In the genomic region with DNA sequence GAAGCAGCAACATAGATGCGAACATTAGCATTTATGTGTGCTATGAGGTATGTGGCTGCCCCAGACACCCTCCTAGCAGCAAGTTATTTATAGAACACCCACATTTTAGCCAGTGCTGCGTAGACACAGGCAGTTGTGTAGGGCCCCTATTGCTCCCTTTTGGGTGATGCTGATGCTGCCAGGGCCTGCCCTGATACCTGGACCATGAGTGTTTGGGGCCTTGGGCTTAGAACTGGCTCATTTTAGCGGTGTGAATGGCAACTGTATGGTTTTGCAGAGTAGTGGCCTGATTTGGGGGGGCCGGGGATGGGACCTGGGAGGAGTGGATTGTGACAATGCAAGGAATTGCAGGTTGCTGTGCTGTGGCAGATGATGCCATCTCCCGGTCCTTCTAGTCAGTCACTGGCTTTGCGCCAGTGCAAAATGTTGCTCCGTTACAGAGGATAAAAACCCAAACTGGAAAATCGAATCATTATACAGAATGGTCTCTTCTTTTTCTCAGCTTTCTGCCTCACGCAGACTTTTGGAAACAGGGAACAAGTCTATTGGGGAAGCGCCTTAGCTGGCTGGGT, we compare ENCODE assay signal across 13 mouse cellular contexts. TPM values are rescaled to one million over a fixed set of nuclear protein-coding genes. Genes with fewer than 3 reads are reported as not detected.
DNase-seq lines count a peak whose midpoint lies in the region; ATAC-seq lines count a peak whose summit lies in the region.
"Had no signal": no experiment of that assay in that cellular context is flagged by ENCODE, and none has a peak within 500 bp of the region (broad histone marks: within the 10 kb centered on the region; RNA-seq: fewer than 3 reads in every experiment).

No protein-coding gene starts in this region.

- ATAC-seq in heart, embryonic 11.5 days (replicated peaks; ENCODE audit: insufficient number of reproducible peaks, low FRiP score, low TSS enrichment) = no peak
- ATAC-seq in midbrain, embryonic 13.5 days = no peak
- no peak for ATAC-seq in midbrain, embryonic 11.5 days (ENCODE audit: low FRiP score)
- ATAC-seq in hindbrain, embryonic 16.5 days = no peak; the same call in 1 of the 2 replicates
- ATAC-seq: CD4-positive, CD25-positive, alpha-beta regulatory T cell, adult 4 months had no signal

- H3K9me3 ChIP-seq in heart, embryonic 11.5 days (replicated peaks; ENCODE audit: control insufficient read depth, low read length) = no peaks in the 10 kb centered on the region
- H3K9me3 ChIP-seq in midbrain, embryonic 13.5 days = no peaks in the 10 kb centered on the region
- no peaks in the 10 kb centered on the region for H3K9me3 ChIP-seq in midbrain, embryonic 11.5 days (ENCODE audit: control insufficient read depth, low read length)
- H3K9me3 ChIP-seq in hindbrain, embryonic 16.5 days (ENCODE audit: control insufficient read depth, low read length) = no peaks in the 10 kb centered on the region
- H3K9me3 ChIP-seq: limb, embryonic 10.5 days had no signal

- 66% methylated on average over 10 of the region's 10 CpGs for WGBS in heart, embryonic 11.5 days (ENCODE audit: insufficient replicate concordance)
- WGBS in midbrain, embryonic 13.5 days = 77% methylated on average over 10 of the region's 10 CpGs
- WGBS in midbrain, embryonic 11.5 days = 81% methylated on average over 10 of the region's 10 CpGs
- 56% methylated on average over 10 of the region's 10 CpGs for WGBS in hindbrain, embryonic 16.5 days

- no peak overlapping the region for H3K9ac ChIP-seq in heart, embryonic 11.5 days (ENCODE audit: low read depth, low read length)
- H3K9ac ChIP-seq in midbrain, embryonic 13.5 days (replicated peaks) = no peak overlapping the region
- H3K9ac ChIP-seq in midbrain, embryonic 11.5 days (ENCODE audit: low read length) = no peak overlapping the region
- H3K9ac ChIP-seq in hindbrain, embryonic 16.5 days (ENCODE audit: low read depth, low read length) = 0 out of 2 replicates have a peak overlapping the region, but pooled peaks have one; percentile 0
- H3K9ac ChIP-seq: lung, embryonic 14.5 days had no signal

- H3K36me3 ChIP-seq in heart, embryonic 11.5 days (ENCODE audit: control insufficient read depth, insufficient read depth, low read length) = no peaks in the 10 kb centered on the region
- H3K36me3 ChIP-seq in midbrain, embryonic 13.5 days = no peaks in the 10 kb centered on the region
- H3K36me3 ChIP-seq in midbrain, embryonic 11.5 days (ENCODE audit: control insufficient read depth, insufficient read depth, low read length) = no peaks in the 10 kb centered on the region
- no peaks in the 10 kb centered on the region for H3K36me3 ChIP-seq in hindbrain, embryonic 16.5 days (ENCODE audit: control insufficient read depth, insufficient read depth, low read length)
- H3K36me3 ChIP-seq: limb, embryonic 10.5 days had no signal

- H3K4me3 ChIP-seq in heart, embryonic 11.5 days (ENCODE audit: low read depth, low read length) = no peak overlapping the region
- no peak overlapping the region for H3K4me3 ChIP-seq in midbrain, embryonic 13.5 days (replicated peaks)
- H3K4me3 ChIP-seq in midbrain, embryonic 11.5 days (ENCODE audit: low read depth, low read length) = no peak overlapping the region
- no peak overlapping the region for H3K4me3 ChIP-seq in hindbrain, embryonic 16.5 days (ENCODE audit: low read length)
- H3K4me3 ChIP-seq: limb, embryonic 10.5 days had no signal

- no peak overlapping the region for H3K27ac ChIP-seq in heart, embryonic 11.5 days (ENCODE audit: low read depth, low read length)
- no peak overlapping the region for H3K27ac ChIP-seq in midbrain, embryonic 13.5 days
- no peak overlapping the region for H3K27ac ChIP-seq in midbrain, embryonic 11.5 days (ENCODE audit: low read depth, low read length)
- no peak overlapping the region for H3K27ac ChIP-seq in hindbrain, embryonic 16.5 days (ENCODE audit: low read depth, low read length)
- H3K27ac ChIP-seq: limb, embryonic 10.5 days had no signal

- H3K4me2 ChIP-seq in heart, embryonic 11.5 days = peak overlapping the region; percentile 12; the same call in 1 of the 2 replicates
- 0 out of 2 replicates have a peak overlapping the region, but pooled peaks have one; percentile 2 for H3K4me2 ChIP-seq in midbrain, embryonic 13.5 days (replicated peaks)
- H3K4me2 ChIP-seq in midbrain, embryonic 11.5 days = no peak overlapping the region
- peak overlapping the region; percentile 24 for H3K4me2 ChIP-seq in hindbrain, embryonic 16.5 days (ENCODE audit: low read length)
- H3K4me2 ChIP-seq: lung, embryonic 14.5 days had no signal

- intact Hi-C loops in heart, postnatal 25 days (cut with DNase I) = no loop called here

- peaks cover 67% of the 10 kb centered on the region for H3K4me1 ChIP-seq in heart, embryonic 11.5 days (ENCODE audit: control insufficient read depth, insufficient read depth, low read length)
- H3K4me1 ChIP-seq in midbrain, embryonic 13.5 days (replicated peaks) = peaks cover 90% of the 10 kb centered on the region
- peaks cover 65% of the 10 kb centered on the region for H3K4me1 ChIP-seq in midbrain, embryonic 11.5 days (ENCODE audit: control insufficient read depth, insufficient read depth, low read length)
- H3K4me1 ChIP-seq in hindbrain, embryonic 16.5 days (ENCODE audit: control insufficient read depth, insufficient read depth, low read depth, low read length) = peaks cover 75% of the 10 kb centered on the region

- DNase-seq in heart, postnatal 25 days (ENCODE audit: low spot score) = no peak
- no peak for DNase-seq in midbrain, embryonic 11.5 days (ENCODE audit: low spot score, missing footprints)
- DNase-seq in cerebellum, adult 18-20 months = peak; percentile 66 to 70
- no peak for DNase-seq in urinary bladder, adult 18-20 months (ENCODE audit: low spot score in 2 of 2)
- DNase-seq in testis, postnatal 10 days (ENCODE audit: low spot score) = no peak
- DNase-seq: adrenal gland, postnatal 36 days; kidney, postnatal 4 days; lung, embryonic 14.5 days had no signal

- no peaks in the 10 kb centered on the region for H3K27me3 ChIP-seq in heart, embryonic 11.5 days (ENCODE audit: control insufficient read depth, insufficient read depth, low read length)
- peaks cover 3% of the 10 kb centered on the region; the same call in 1 of the 2 replicates for H3K27me3 ChIP-seq in midbrain, embryonic 13.5 days
- H3K27me3 ChIP-seq in midbrain, embryonic 11.5 days (ENCODE audit: control insufficient read depth, insufficient read depth, low read length) = no peaks in the 10 kb centered on the region
- H3K27me3 ChIP-seq in hindbrain, embryonic 16.5 days (replicated peaks; ENCODE audit: control insufficient read depth, insufficient read depth, low read length) = no peaks in the 10 kb centered on the region

RNA-seq across cellular contexts. Expression of a gene that starts 8.9 kb away (rescaled TPM):
- 7.4 and 8.2 TPM in 2 replicates for polyA plus RNA-seq in heart, embryonic 11.5 days (2014; fragmentation: Nextera tagmentation; extraction: Ambion mirVana)
- total RNA-seq in heart, postnatal 25 days (2021) = 10 to 100 TPM; 28.2 to 32.0 TPM
- 14.0 and 14.8 TPM in 2 replicates for polyA plus RNA-seq in midbrain, embryonic 13.5 days (2015; fragmentation: Nextera tagmentation; extraction: Ambion mirVana)
- 11.6 and 12.2 TPM in 2 replicates for polyA plus RNA-seq in midbrain, embryonic 11.5 days (2014; fragmentation: Nextera tagmentation; extraction: Ambion mirVana)
- 9.6 and 12.5 TPM in 2 replicates for polyA plus RNA-seq in hindbrain, embryonic 16.5 days (2015; fragmentation: Nextera tagmentation; extraction: Ambion mirVana)

Comparison
In these comparisons a context has a peak if more than half of its experiments do, and no peak if none do; other contexts are left out.
1. DNase-seq: peak in cerebellum, adult 18-20 months (2 of 2); none in heart, postnatal 25 days (single experiment), midbrain, embryonic 11.5 days (single experiment), urinary bladder, adult 18-20 months (0 of 2) and testis, postnatal 10 days (single experiment).